Comparison of ENCODE assay signal across 8 mouse cellular contexts in genomic region chr2:125723408-125724085, GRCm38 (mm10). TPM values are rescaled to one million over a fixed set of nuclear protein-coding genes. Genes with fewer than 3 reads are reported as not detected.
DNase-seq lines count a peak whose midpoint lies in the region; ATAC-seq and TF ChIP-seq lines count a peak whose summit lies in the region.

No protein-coding gene starts in this region.

- peak; percentile 19 for DNase-seq in ovary, postnatal 14 days (ENCODE audit: low spot score)
- no peak for DNase-seq in ovary, postnatal 10 days (ENCODE audit: low spot score)
- DNase-seq in cerebellum, adult 9-11 months, result peak; percentile 62
- DNase-seq in gastrocnemius, postnatal 10 days, result peak; percentile 61
- DNase-seq in limb, embryonic 14.5 days (ENCODE audit: low spot score), result peak; percentile 26
- DNase-seq in midbrain, embryonic 14.5 days, result no peak
- DNase-seq in testis, postnatal 14 days (ENCODE audit: low spot score), result peak; percentile 52

- H3K9ac ChIP-seq in limb, embryonic 14.5 days (ENCODE audit: low read depth, low read length, severe bottlenecking), result peak overlapping the region; percentile 54
- H3K9ac ChIP-seq in midbrain, embryonic 14.5 days (replicated peaks; ENCODE audit: low read length), result peak overlapping the region; percentile 68

- H3K4me2 ChIP-seq in limb, embryonic 14.5 days (replicated peaks; ENCODE audit: low read depth, low read length, severe bottlenecking), result peak overlapping the region; percentile 100
- H3K4me2 ChIP-seq in midbrain, embryonic 14.5 days (ENCODE audit: low read length), result peak overlapping the region; percentile 99

- H3K9me3 ChIP-seq in limb, embryonic 14.5 days (ENCODE audit: control insufficient read depth, low read length), result no peaks in the 10 kb centered on the region
- H3K9me3 ChIP-seq in midbrain, embryonic 14.5 days (ENCODE audit: control insufficient read depth, low read length), result no peaks in the 10 kb centered on the region

- H3K4me1 ChIP-seq in limb, embryonic 14.5 days (ENCODE audit: control insufficient read depth, insufficient read depth, low read length), result peaks cover 8% of the 10 kb centered on the region
- peaks cover 19% of the 10 kb centered on the region for H3K4me1 ChIP-seq in midbrain, embryonic 14.5 days (ENCODE audit: control insufficient read depth, insufficient read depth, low read length)

- no peak for TF ChIP-seq POLR2A in limb, embryonic 14.5 days (IDR thresholded peaks at IDR 0.05; ENCODE audit: borderline replicate concordance, extremely low read depth, insufficient read depth, insufficient read length)

- peak; percentile 32 for ATAC-seq in inflammation-experienced regulatory T-cells, adult 6 months
- ATAC-seq in limb, embryonic 14.5 days (ENCODE audit: low FRiP score, low read depth), result peak; percentile 76
- peak; percentile 86 for ATAC-seq in midbrain, embryonic 14.5 days (ENCODE audit: low FRiP score, low TSS enrichment)

- WGBS in limb, embryonic 14.5 days, result under 1% methylated on average over 34 of the region's 34 CpGs
- under 1% methylated on average over 34 of the region's 34 CpGs for WGBS in midbrain, embryonic 14.5 days

- no peaks in the 10 kb centered on the region for H3K36me3 ChIP-seq in limb, embryonic 14.5 days (ENCODE audit: control insufficient read depth, insufficient read depth, low read length)
- H3K36me3 ChIP-seq in midbrain, embryonic 14.5 days (ENCODE audit: control insufficient read depth, insufficient read depth, low read length), result no peaks in the 10 kb centered on the region

- 0 out of 2 replicates have a peak overlapping the region, but pooled peaks have one; percentile 33 for H3K27ac ChIP-seq in limb, embryonic 14.5 days (replicated peaks; ENCODE audit: low read depth, low read length)
- H3K27ac ChIP-seq in midbrain, embryonic 14.5 days (replicated peaks; ENCODE audit: low read depth, low read length), result peak overlapping the region; percentile 68

- H3K27me3 ChIP-seq in limb, embryonic 14.5 days (ENCODE audit: control insufficient read depth, insufficient read depth, low read length), result peaks cover 24% of the 10 kb centered on the region
- peaks cover 6% of the 10 kb centered on the region for H3K27me3 ChIP-seq in midbrain, embryonic 14.5 days (ENCODE audit: control insufficient read depth, insufficient read depth, low read length)

- H3K4me3 ChIP-seq in limb, embryonic 14.5 days (replicated peaks; ENCODE audit: low read length), result peak overlapping the region; percentile 47
- peak overlapping the region; percentile 46 for H3K4me3 ChIP-seq in midbrain, embryonic 14.5 days (replicated peaks; ENCODE audit: low read depth, low read length)

RNA-seq across cellular contexts. Expression of gene Shc4, which starts 0.4 kb away (rescaled TPM):
- 1 to 10 TPM; 3.4 to 3.5 TPM for total RNA-seq in gastrocnemius, postnatal 10 days (2021)
- under 1 TPM in 1 of 3 experiments, not detected in 2; 0.19 TPM for polyA plus RNA-seq in inflammation-experienced regulatory T-cells, adult 6 months (2017; shearing (Covaris generic))
- 1.2 and 1.3 TPM in 2 replicates for polyA plus RNA-seq in limb, embryonic 14.5 days (2012; rRNA removed)
- 0.74 and 1.1 TPM in 2 replicates for polyA plus RNA-seq in limb, embryonic 14.5 days (2014; fragmentation: Nextera tagmentation; extraction: Ambion mirVana)
- polyA plus RNA-seq in midbrain, embryonic 14.5 days (2014; fragmentation: Nextera tagmentation; extraction: Ambion mirVana), result 2.0 and 2.2 TPM in 2 replicates

RNA-seq across cellular contexts. Expression of gene Eid1, which starts 50.7 kb away (rescaled TPM):
- 10 to 100 TPM; 82.7 to 88.9 TPM for total RNA-seq in gastrocnemius, postnatal 10 days (2021)
- 1 to 10 TPM; 6.8 to 7.4 (median 6.8) TPM for polyA plus RNA-seq in inflammation-experienced regulatory T-cells, adult 6 months (2017; shearing (Covaris generic))
- polyA plus RNA-seq in limb, embryonic 14.5 days (2012; rRNA removed), result 143 and 182 TPM in 2 replicates
- polyA plus RNA-seq in limb, embryonic 14.5 days (2014; fragmentation: Nextera tagmentation; extraction: Ambion mirVana), result 298 and 313 TPM in 2 replicates
- 543 and 574 TPM in 2 replicates for polyA plus RNA-seq in midbrain, embryonic 14.5 days (2014; fragmentation: Nextera tagmentation; extraction: Ambion mirVana)

RNA-seq across cellular contexts. Expression of gene Secisbp2l, which starts 59.1 kb away (rescaled TPM):
- total RNA-seq in gastrocnemius, postnatal 10 days (2021), result 10 to 100 TPM; 40.3 to 46.0 TPM
- polyA plus RNA-seq in inflammation-experienced regulatory T-cells, adult 6 months (2017; shearing (Covaris generic)), result 10 to 100 TPM; 23.0 to 26.0 (median 24.1) TPM
- polyA plus RNA-seq in limb, embryonic 14.5 days (2012; rRNA removed), result 14.5 and 15.2 TPM in 2 replicates
- polyA plus RNA-seq in limb, embryonic 14.5 days (2014; fragmentation: Nextera tagmentation; extraction: Ambion mirVana), result 22.6 and 25.6 TPM in 2 replicates
- polyA plus RNA-seq in midbrain, embryonic 14.5 days (2014; fragmentation: Nextera tagmentation; extraction: Ambion mirVana), result 38.3 and 40.2 TPM in 2 replicates

Comparison
In these comparisons a context has a peak if more than half of its experiments do, and no peak if none do; other contexts are left out.
1. DNase-seq: peak in ovary, postnatal 14 days (single experiment), cerebellum, adult 9-11 months (single experiment), gastrocnemius, postnatal 10 days (single experiment), limb, embryonic 14.5 days (single experiment) and testis, postnatal 14 days (single experiment); none in ovary, postnatal 10 days (single experiment) and midbrain, embryonic 14.5 days (single experiment).
2. ATAC-seq: peak in every context shown above with its lines; median percentile 86 in midbrain, embryonic 14.5 days; 76 in limb, embryonic 14.5 days; 32 in inflammation-experienced regulatory T-cells, adult 6 months.
3. RNA of gene Eid1, which starts 50.7 kb away (polyA plus RNA-seq): 543 to 574 TPM in midbrain, embryonic 14.5 days and 143 to 313 TPM in limb, embryonic 14.5 days; 6.8 to 7.4 TPM in inflammation-experienced regulatory T-cells, adult 6 months; every median in the first group is over 10 times any median in the second.